Mouse (Mus musculus): ENCODE measurements around the gene Trpv3.
"Not testable (repeated sequence)": the region's sequence is repeated elsewhere in the genome, so short reads cannot be mapped to it uniquely, and the experiment has no call there.

Gene Trpv3

GRCm38 (mm10) chr11:73284351-73284750 is 17.2 kb downstream of the Trpv3 start:
- DNase-seq (ENCODE audit: low spot score in 2 of 2): no peak

GRCm38 (mm10) chr11:73289621-73290020 is 22.4 kb downstream of the Trpv3 start:
- no peak for DNase-seq (ENCODE audit: low spot score in 2 of 2)

- DNase-seq (ENCODE audit: low spot score in 2 of 2): no peak
Observed at GRCm38 (mm10) chr11:73303123-73303522, 35.9 kb downstream of the Trpv3 start.

DNA sequence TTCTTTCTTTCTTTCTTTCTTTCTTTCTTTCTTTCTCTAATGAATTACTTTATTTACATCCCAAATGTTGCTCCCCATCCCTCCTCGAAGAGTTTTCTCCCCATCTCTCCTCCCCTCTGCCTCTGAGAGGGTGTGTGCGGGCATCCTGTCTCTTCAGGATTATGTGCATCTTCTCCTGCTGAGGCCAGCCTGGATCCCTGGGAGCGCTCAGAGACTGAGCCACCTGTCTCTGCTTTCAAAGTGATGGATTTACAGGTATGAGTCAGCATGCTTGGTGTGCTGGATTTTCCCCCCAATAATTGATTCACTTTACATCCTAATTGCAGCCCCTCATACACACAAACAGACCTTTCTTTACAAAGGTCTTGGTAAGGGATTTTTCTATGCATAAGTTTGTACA is 48.8 kb downstream of the Trpv3 start:
- DNase-seq (ENCODE audit: low spot score in 2 of 2): no peak

DNA sequence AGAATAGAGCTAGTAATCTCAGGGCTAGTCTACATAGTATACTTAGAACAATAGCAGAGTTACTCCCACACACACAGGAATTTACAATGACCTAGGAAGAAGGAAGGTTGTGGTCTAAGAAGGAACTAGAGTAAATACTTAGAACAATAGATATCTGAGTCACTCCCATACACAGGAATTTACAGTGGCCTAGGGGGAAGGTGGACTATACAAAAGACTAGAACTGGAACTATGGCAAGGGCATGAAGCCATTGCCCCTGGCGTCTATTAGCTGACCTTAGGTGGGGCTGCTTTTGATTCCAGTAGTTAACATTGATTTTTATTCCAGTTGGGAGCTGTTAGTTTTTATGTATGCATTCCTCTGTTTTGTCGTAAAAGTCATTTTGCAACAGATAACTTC is 51.4 kb downstream of the Trpv3 start:
- DNase-seq (ENCODE audit: low spot score in 2 of 2): not testable (repeated sequence)

DNA sequence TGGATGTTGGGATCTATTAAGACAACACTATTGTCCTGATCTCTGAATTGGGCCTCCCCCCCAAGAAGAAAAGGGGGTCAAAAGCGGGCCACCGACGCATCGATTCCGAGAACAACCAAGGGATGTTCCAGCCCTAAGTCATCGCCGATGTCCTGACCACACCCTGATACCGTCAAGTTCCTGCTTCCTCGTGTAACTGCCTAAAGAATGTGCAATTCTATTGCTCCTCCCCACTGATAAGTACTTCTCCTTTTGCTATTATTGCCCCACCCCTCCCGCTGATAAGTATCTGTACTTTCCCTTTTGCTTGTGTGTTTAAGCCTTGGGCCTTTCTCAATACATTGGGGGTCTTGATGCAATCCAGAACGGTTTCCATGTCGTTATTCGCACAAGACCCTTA is 53.9 kb downstream of the Trpv3 start:
- DNase-seq (ENCODE audit: low spot score in 2 of 2): not testable (repeated sequence)

GRCm38 (mm10) chr11:73323906-73324830 is 57.0 kb downstream of the Trpv3 start:
- DNase-seq (ENCODE audit: low spot score in 2 of 2): no peak

GRCm38 (mm10) chr11:73326485-73326886 is 59.3 kb downstream of the Trpv3 start:
- DNase-seq (ENCODE audit: low spot score in 2 of 2): no peak

GRCm38 (mm10) chr11:73327361-73327760 is 60.2 kb downstream of the Trpv3 start:
- DNase-seq (ENCODE audit: low spot score in 2 of 2): no peak

- no peak for DNase-seq (ENCODE audit: low spot score in 2 of 2)
Observed at GRCm38 (mm10) chr11:73329442-73329841, 62.3 kb downstream of the Trpv3 start, which contains the start of the genes Aspa, Gm49340 and Spata22. TSS of gene Aspa (minus strand) at chr11:73329596. TSS of gene Gm49340 (plus strand) at chr11:73329741. TSS of gene Spata22 (plus strand) at chr11:73329741.

DNA sequence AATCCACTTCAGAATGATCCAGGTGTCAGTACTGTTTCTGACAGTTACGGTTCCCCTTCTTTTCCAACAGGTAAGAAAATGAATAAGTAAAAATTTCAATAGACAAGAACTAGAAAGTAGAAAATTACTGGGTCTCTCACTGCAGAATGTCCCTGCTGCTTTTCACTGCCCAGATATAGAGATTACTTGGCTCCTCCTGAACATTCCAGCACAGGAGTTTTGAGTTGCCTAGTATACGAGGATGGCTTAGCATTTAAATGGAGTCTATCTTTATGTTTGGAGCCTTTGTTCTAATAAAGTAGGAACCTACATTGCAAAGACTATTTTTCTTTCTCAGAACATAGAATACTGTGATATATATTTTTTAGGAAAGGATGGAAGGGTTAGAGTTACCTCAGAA is 66.2 kb downstream of the Trpv3 start:
- no peak for DNase-seq (ENCODE audit: low spot score in 2 of 2)

- DNase-seq (ENCODE audit: low spot score in 2 of 2): no peak
Observed at GRCm38 (mm10) chr11:73336919-73337318, 69.7 kb downstream of the Trpv3 start.
